Mouse (Mus musculus) fibroblast of lung, adult 2 months (primary cell): ENCODE results near the gene Gyg.
"Not testable (repeated sequence)": the region's sequence is repeated elsewhere in the genome, so short reads cannot be mapped to it uniquely, and the experiment has no call there.

ENCODE experiments used
- DNase-seq: peaks from one replicate; pipeline ENCODE4 v3.0.0-alpha.2; 2011; ENCODE audit warnings: low read depth

The Gyg gene

DNA sequence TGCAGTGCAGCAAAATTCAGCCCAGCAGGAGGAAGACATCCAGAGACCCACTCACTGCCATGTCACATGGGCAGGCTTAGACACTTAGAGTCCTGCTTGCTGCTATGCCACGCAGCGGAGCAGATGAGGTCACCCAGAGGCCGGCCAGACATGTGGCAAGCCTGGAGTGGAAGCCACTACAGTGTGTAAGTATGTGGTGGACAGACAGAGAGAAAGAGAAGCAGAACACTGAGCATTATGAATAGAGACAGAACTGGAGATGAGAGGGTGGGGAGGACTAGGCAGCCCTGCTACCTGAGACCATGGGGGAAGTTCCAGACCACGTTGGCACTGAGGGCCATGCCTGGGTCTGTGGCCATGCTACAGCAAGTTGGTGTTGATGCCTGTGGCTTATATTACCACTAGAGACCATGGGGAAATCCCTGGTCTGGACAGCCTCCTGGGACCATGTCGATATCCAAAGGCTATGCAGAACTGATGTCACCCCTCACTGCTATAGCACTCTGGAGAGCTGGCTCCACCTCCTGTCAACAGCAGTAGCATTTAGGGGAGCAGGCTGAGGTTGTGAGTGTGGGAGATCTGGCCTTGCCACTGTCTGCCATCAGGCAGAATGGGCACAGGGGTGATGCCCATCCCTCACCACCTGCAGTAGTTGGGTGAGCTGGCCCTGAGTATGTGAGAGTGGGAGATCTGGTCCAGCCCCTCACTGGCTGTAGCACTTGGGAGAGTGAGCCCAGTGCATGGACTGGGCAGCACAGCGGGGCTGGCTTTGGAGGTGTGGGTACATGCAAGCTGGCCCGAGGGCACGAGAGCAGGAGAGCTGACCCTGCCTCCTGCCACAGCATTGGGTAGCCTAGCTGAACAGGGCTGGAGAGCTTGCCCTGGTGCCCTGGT is 24.4 kb downstream of the Gyg start:
- no peak for DNase-seq

- DNase-seq, result no peak
Measured at GRCm38 (mm10) chr3:20129491-20129890, 25.6 kb downstream of the Gyg start.

GRCm38 (mm10) chr3:20127047-20127595 is 28.0 kb downstream of the Gyg start:
- DNase-seq, result no peak

- no peak for DNase-seq
Measured at GRCm38 (mm10) chr3:20125604-20126003, 29.5 kb downstream of the Gyg start.

GRCm38 (mm10) chr3:20121582-20121981 is 33.5 kb downstream of the Gyg start:
- DNase-seq, result not testable (repeated sequence)

GRCm38 (mm10) chr3:20119686-20120244 is 35.4 kb downstream of the Gyg start:
- no peak for DNase-seq

DNA sequence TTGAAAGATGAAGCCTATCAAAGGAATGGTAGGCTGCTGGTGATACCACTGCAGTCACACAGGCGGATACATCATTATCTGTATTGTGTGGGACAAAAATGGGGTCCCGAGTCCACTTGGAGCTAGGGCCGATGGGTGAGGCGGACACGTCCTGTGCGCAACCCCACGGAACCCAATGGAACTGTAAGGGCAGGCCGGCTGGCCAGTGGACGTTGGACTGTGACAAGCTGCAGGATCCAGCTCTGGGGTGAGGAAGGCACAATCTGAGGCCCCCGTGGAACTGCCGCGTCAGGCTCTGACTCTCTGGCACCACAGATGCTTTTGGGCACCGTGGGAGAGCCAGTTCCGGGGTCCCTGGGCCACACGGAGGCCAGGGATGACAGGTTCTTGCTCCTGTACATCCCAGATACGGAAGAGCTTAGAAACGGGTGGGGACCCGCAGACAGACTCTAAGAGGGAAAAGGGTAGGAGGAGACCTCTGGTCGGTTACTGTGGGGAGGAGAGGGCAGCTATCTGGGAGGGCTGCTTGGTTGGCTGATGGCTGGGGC is 36.0 kb downstream of the Gyg start:
- DNase-seq, result no peak

DNA sequence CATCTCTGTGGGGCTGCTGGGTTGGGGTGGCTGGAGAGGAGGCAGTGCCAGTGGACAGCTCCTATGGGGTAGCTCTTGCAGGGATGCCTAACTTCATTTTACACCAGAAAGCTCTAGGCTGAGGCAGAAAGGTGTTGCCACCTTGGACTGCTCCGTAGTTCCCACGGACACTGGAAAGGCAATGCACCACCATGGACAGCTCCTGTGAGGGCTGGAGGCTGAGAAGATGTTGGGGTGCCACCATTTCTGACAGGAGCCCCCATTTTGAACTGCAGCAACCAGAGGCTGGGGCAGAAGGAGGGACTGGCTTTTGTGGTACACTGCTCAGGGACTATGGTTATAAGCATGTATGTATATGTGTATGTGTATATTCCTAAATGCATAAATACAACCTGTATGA is 43.2 kb downstream of the Gyg start:
- no peak for DNase-seq

DNA sequence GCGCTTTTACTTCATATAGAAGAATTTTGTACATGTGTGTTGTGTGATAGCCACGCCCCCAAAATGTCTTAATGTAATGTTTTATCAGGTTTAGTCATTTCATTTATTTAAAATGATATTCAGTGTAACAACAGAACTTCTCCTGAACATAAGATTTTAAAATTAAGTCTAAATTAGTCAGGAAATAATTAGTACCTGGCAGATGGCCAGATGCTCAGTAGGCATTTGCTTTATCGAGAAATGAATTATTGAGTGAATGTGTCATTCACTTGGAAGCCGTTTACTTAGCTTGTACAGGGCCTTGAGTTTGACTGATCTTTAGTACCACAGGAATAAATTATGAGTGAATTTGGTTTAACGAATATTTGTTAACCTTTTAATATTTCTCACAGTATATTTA is 46.2 kb downstream of the Gyg start:
- no peak for DNase-seq

DNA sequence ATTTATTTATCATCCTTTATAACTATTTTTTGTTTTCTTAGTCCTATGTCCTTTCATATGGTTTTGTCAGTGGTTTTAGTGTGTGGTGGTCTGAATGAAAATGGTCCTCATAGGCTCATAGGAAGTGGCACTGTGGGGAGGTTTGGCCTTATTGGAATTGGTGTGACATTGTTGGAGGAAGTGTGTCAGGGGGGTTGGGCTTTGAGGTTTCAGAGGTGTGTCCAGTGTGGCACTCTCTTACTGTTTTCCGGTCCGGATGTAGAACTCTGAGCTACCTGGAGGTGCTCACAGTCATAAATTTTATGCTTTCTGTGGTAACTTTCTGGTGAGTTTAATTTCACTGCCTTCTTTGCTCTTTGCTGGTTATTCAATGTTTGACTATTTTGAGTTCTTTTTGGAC is 50.3 kb downstream of the Gyg start:
- DNase-seq, result no peak

GRCm38 (mm10) chr3:20104318-20104717 is 50.8 kb downstream of the Gyg start:
- no peak for DNase-seq

GRCm38 (mm10) chr3:20103830-20104229 is 51.3 kb downstream of the Gyg start:
- peak; percentile 2 for DNase-seq

DNA sequence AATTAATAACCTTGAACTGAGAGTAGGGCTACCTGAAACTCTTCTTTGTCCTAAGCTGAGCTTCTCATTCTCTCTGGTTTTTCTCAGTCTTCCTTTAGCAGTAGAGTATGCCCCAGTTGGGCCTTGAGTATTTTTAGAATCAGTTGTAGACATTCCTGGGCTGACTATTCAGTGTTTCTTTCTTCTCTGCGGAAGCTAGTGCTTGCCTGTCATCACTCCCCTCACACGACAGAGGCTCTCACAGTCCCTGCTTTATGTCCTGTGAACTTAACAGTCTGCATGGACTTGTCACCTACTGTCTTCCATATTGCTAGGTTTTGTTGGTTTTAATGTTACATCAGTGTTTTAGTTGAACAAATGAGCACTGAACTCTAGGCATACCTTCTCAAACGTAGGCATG is 73.0 kb downstream of the Gyg start:
- no peak for DNase-seq

GRCm38 (mm10) chr3:20076145-20077053 is 78.7 kb downstream of the Gyg start:
- DNase-seq, result peak; percentile 30
